Mouse (Mus musculus) hindbrain, embryonic 13.5 days (tissue): Measurements from ENCODE around the gene Slc25a11. TPM values are rescaled to one million over a fixed set of nuclear protein-coding genes. Genes with fewer than 3 reads are reported as not detected.

Source experiments
- ATAC-seq: fragments of 200-750 bp; cut with Nextera tagmentation; 2 replicates; pipeline ENCODE4 v1.8.0; 2017; ENCODE audit warnings: moderate TSS enrichment; ENCODE audit not compliant: low FRiP score
- H3K27ac ChIP-seq: fragments of 300-500 bp; sonication (generic); 2 replicates; pipeline ENCODE4 v1.5.1; 2015; ENCODE audit warnings: inconsistent platforms, mild to moderate bottlenecking, moderate library complexity
- H3K27me3 ChIP-seq: fragments of 300-500 bp; sonication (generic); 2 replicates; pipeline ENCODE4 v1.6.1; 2015; ENCODE audit warnings: mild to moderate bottlenecking, inconsistent platforms
- H3K36me3 ChIP-seq: fragments of 300-500 bp; sonication (generic); 2 replicates; pipeline ENCODE4 v1.6.1; 2015; ENCODE audit warnings: mild to moderate bottlenecking, inconsistent platforms
- H3K4me1 ChIP-seq: fragments of 300-500 bp; sonication (generic); replicated peaks from 2 replicates; pipeline ENCODE4 v1.6.1; 2015; ENCODE audit warnings: inconsistent platforms
- H3K4me2 ChIP-seq: fragments of 300-500 bp; sonication (generic); 2 replicates; pipeline ENCODE4 v1.6.1; 2015; ENCODE audit warnings: inconsistent platforms, mild to moderate bottlenecking, moderate library complexity
- H3K4me3 ChIP-seq: fragments of 300-500 bp; sonication (generic); 2 replicates; pipeline ENCODE4 v1.5.1; 2015; ENCODE audit warnings: mild to moderate bottlenecking, inconsistent platforms
- H3K9ac ChIP-seq: fragments of 300-500 bp; sonication (generic); 2 replicates; pipeline ENCODE4 v1.6.1; 2015; ENCODE audit warnings: mild to moderate bottlenecking, inconsistent platforms
- H3K9me3 ChIP-seq: fragments of 300-500 bp; sonication (generic); 2 replicates; pipeline ENCODE4 v1.6.1; 2016; ENCODE audit warnings: inconsistent platforms
- WGBS: fragments of 180-500 bp; shearing (Covaris S2); methylation state at CpG from one replicate; pipeline ENCODE4 v1.1.7; 2015; 5-methylcytosine and 5-hydroxymethylcytosine counted together
- polyA plus RNA-seq: library from polyadenylated mRNA; unstranded; fragments of >200 nt; fragmentation: Nextera tagmentation; extraction: Ambion mirVana; gene quantifications from 2 replicates; pipeline ENCODE4 v1.2.1, GENCODE M21; 2015

Gene Slc25a11
- 159 and 173 TPM in 2 replicates for polyA plus RNA-seq

DNA sequence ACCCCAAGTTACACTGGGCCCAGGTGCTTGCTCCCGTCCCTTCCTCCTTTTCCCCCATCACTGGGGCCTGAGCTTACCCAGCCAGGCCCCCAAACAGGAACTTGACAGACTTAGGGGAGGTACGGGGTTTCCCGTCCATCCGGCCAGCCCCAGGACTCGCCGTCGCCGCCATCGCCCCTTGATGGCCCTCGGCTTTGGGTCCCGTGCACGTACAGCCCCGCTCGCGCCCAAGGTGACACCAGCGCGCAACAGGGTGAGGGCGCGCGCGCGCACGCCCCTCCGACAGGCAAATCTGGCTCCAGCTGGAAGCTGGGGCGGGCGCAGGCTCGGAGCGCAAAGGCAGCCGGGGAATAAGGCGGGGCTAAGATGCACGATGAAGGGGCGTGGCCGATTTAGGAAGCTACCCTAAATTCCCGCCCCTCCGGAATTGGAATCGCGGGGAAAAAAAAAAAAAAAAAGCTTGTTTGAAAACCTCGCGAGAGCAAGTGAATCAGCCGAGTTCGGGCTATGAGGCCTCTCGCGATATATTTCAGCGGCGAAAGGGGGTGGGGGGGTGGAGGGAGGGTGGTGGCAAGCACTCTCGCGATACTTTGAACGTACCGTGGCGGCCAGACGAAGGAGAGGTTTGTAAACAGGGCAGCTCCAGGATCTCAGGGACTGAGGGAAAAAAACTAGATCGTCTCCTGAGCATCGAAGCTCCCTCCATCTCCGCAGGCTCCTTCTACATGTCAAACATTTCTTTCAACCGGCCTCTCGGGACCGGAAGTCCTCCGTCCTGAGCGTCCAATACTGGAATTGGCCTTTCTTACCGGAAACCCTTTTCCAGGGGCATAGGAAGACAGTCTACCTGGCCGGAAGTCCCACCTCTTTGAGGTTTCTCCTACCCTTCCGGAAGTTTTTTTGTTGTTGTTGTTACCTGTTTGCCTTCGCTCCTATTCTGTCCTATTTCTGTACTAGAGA is at the start of gene Slc25a11, which contains the start of gene Rnf167:
Gene Slc25a11 (minus strand): TSS at position 789 of the 960 bp plus-strand sequence.
Gene Rnf167 (plus strand): TSS at position 545 of the 960 bp plus-strand sequence.
- 0% methylated on average over 63 of the region's 63 CpGs for WGBS
- Histone ChIP-seq H3K9me3 (no peaks in the 10 kb centered on the region), H3K27me3 (no peaks in the 10 kb centered on the region), H3K36me3 (peaks cover 65% of the 10 kb centered on the region), H3K4me2 (peak within 1 kb of the TSS; percentile 99), H3K9ac (peak within 1 kb of the TSS; percentile 95), H3K4me1 (peaks cover 60% of the 10 kb centered on the region), H3K27ac (peak within 1 kb of the TSS; percentile 96), H3K4me3 (peak within 1 kb of the TSS; percentile 86)
- peak; percentile 92 for ATAC-seq

DNA sequence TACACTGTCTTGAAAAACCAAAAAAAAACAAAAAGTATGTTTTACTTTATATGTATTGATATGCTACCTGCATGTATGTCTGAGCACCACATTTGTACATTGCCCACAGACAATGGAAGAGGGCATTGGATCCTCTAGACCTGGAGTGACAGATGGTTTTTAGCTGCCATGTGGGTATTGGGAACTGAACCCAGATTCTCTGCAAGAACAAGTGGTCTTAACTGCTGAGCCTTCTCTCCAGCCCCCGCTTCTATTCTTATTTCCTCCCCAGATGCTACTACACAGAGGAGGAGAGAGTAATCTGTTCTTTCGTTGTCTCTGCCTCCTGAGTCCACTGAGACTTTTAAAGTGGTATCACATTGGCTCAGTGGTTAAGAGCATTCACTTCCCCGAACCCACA is 46.2 kb upstream of the Slc25a11 start:
- 70% methylated on average over 3 of the region's 3 CpGs for WGBS
- Histone ChIP-seq H3K27ac (no peak overlapping the region), H3K36me3 (no peaks in the 10 kb centered on the region), H3K4me3 (no peak overlapping the region), H3K9ac (no peak overlapping the region), H3K4me2 (no peak overlapping the region), H3K27me3 (no peaks in the 10 kb centered on the region), H3K4me1 (peaks cover 7% of the 10 kb centered on the region), H3K9me3 (no peaks in the 10 kb centered on the region)
- no peak for ATAC-seq

GRCm38 (mm10) chr11:70689578-70689977 is 42.3 kb upstream of the Slc25a11 start:
- H3K4me3 ChIP-seq = no peak overlapping the region
- H3K4me2 ChIP-seq = no peak overlapping the region
- 67% methylated on average over 4 of the region's 4 CpGs for WGBS
- no peak for ATAC-seq
- peaks cover 14% of the 10 kb centered on the region for H3K36me3 ChIP-seq
- no peak overlapping the region for H3K9ac ChIP-seq
- no peak overlapping the region for H3K27ac ChIP-seq
- H3K9me3 ChIP-seq = no peaks in the 10 kb centered on the region
- H3K4me1 ChIP-seq = peaks cover 27% of the 10 kb centered on the region
- H3K27me3 ChIP-seq = no peaks in the 10 kb centered on the region

GRCm38 (mm10) chr11:70688372-70688771 is 41.1 kb upstream of the Slc25a11 start:
- Histone ChIP-seq H3K4me3 (peak overlapping the region; percentile 83), H3K36me3 (peaks cover 25% of the 10 kb centered on the region), H3K27ac (peak overlapping the region; percentile 88), H3K4me2 (peak overlapping the region; percentile 86), H3K9me3 (no peaks in the 10 kb centered on the region), H3K4me1 (peaks cover 27% of the 10 kb centered on the region), H3K27me3 (no peaks in the 10 kb centered on the region), H3K9ac (peak overlapping the region; percentile 88)
- WGBS = 11% methylated on average over 8 of the region's 8 CpGs
- peak; percentile 12; the same call in 1 of the 2 replicates for ATAC-seq

GRCm38 (mm10) chr11:70687601-70688199 is 40.4 kb upstream of the Slc25a11 start, which contains the start of gene Camta2:
Gene Camta2 (minus strand): TSS chr11:70688105.
- Histone ChIP-seq H3K36me3 (peaks cover 32% of the 10 kb centered on the region), H3K9me3 (no peaks in the 10 kb centered on the region), H3K9ac (peak within 1 kb of the TSS; percentile 88), H3K4me1 (peaks cover 29% of the 10 kb centered on the region), H3K27ac (peak within 1 kb of the TSS; percentile 88), H3K4me2 (peak within 1 kb of the TSS; percentile 86), H3K4me3 (peak within 1 kb of the TSS; percentile 83), H3K27me3 (no peaks in the 10 kb centered on the region)
- ATAC-seq = peak; percentile 83
- WGBS = under 1% methylated on average over 46 of the region's 55 CpGs

- Histone ChIP-seq H3K9me3 (no peaks in the 10 kb centered on the region), H3K9ac (peak overlapping the region; percentile 88)
Observed at GRCm38 (mm10) chr11:70686901-70687566, 39.8 kb upstream of the Slc25a11 start.

GRCm38 (mm10) chr11:70683640-70684039 is 36.4 kb upstream of the Slc25a11 start:
- no peak overlapping the region for H3K4me3 ChIP-seq
- H3K27ac ChIP-seq = no peak overlapping the region
- H3K27me3 ChIP-seq = no peaks in the 10 kb centered on the region
- H3K4me2 ChIP-seq = no peak overlapping the region
- peaks cover 40% of the 10 kb centered on the region for H3K4me1 ChIP-seq
- 96% methylated on average over 5 of the region's 5 CpGs for WGBS
- H3K9ac ChIP-seq = no peak overlapping the region
- H3K36me3 ChIP-seq = peaks cover 63% of the 10 kb centered on the region
- no peak for ATAC-seq
- H3K9me3 ChIP-seq = no peaks in the 10 kb centered on the region

More at GRCm38 (mm10) chr11:70686901-70687566, 39.8 kb upstream of the Slc25a11 start:
- WGBS = 4% methylated on average over 16 of the region's 16 CpGs
- ATAC-seq = peak; percentile 61
- H3K27ac ChIP-seq = peak overlapping the region; percentile 88
- H3K4me3 ChIP-seq = peak overlapping the region; percentile 83
- no peaks in the 10 kb centered on the region for H3K27me3 ChIP-seq
- peaks cover 35% of the 10 kb centered on the region for H3K4me1 ChIP-seq
- H3K36me3 ChIP-seq = peaks cover 39% of the 10 kb centered on the region
- H3K4me2 ChIP-seq = peak overlapping the region; percentile 86

- Histone ChIP-seq H3K4me3 (no peak overlapping the region), H3K36me3 (peaks cover 71% of the 10 kb centered on the region), H3K4me1 (peaks cover 29% of the 10 kb centered on the region), H3K9ac (peak overlapping the region; percentile 49; the same call in 1 of the 2 replicates), H3K9me3 (no peaks in the 10 kb centered on the region), H3K4me2 (peak overlapping the region; percentile 17), H3K27ac (peak overlapping the region; percentile 78), H3K27me3 (no peaks in the 10 kb centered on the region)
- peak; percentile 69 for ATAC-seq
- WGBS = 15% methylated on average over 11 of the region's 11 CpGs
Observed at GRCm38 (mm10) chr11:70681897-70682581, 34.8 kb upstream of the Slc25a11 start.

DNA sequence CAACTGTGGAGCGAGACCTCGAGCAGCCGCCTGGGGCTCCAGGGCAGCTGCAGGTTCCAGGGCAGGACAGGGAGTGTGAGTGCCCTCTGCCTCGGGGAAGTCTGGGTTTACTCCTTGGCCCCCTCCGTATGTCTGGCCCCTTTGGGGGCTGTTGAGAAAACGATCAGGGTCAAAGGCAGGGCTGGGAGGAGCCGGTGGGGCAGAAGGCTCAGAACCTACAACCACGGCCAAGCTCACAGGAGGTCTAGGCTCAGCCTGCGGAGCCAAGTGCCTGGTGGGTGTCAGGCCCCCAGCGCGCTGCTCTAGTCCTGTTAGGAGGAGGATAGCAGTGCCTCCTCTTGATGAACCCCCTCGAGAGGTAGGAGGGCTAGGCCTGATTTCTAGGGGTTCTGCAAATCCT is 33.9 kb upstream of the Slc25a11 start:
- WGBS = 64% methylated on average over 12 of the region's 12 CpGs
- H3K4me1 ChIP-seq = peaks cover 20% of the 10 kb centered on the region
- H3K9me3 ChIP-seq = no peaks in the 10 kb centered on the region
- peak overlapping the region; percentile 9; the same call in 1 of the 2 replicates for H3K27ac ChIP-seq
- H3K27me3 ChIP-seq = no peaks in the 10 kb centered on the region
- H3K36me3 ChIP-seq = peaks cover 80% of the 10 kb centered on the region
- 0 out of 2 replicates have a peak overlapping the region, but pooled peaks have one; percentile 29 for H3K9ac ChIP-seq
- no peak overlapping the region for H3K4me2 ChIP-seq
- H3K4me3 ChIP-seq = no peak overlapping the region
- ATAC-seq = no peak

GRCm38 (mm10) chr11:70679894-70680293 is 32.6 kb upstream of the Slc25a11 start:
- H3K4me2 ChIP-seq = no peak overlapping the region
- WGBS = 87% methylated on average over 8 of the region's 8 CpGs
- H3K27ac ChIP-seq = no peak overlapping the region
- H3K9ac ChIP-seq = no peak overlapping the region
- no peak overlapping the region for H3K4me3 ChIP-seq
- ATAC-seq = no peak
- H3K9me3 ChIP-seq = no peaks in the 10 kb centered on the region
- H3K4me1 ChIP-seq = peaks cover 19% of the 10 kb centered on the region
- H3K36me3 ChIP-seq = peaks cover 82% of the 10 kb centered on the region
- H3K27me3 ChIP-seq = no peaks in the 10 kb centered on the region

DNA sequence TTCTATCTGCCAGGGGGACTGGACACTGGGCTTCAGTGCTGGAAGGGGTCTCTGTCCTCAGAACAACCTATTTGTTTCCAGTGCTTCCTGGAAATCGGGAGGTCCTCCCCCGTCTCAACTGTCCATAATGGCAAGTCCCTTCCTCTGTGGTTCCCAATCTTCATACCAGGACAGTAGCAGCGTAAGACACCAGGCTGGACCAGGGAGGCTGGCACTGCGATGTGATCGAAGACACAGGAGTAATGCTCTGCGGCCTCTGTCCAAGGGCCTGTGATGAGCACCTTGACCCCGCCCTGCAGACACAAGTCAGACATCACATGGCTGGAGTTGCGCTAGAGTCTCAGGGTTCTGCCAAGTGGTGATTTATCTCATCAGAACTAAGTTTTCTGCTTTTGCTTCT is 32.1 kb upstream of the Slc25a11 start:
- Histone ChIP-seq H3K27me3 (no peaks in the 10 kb centered on the region), H3K4me3 (no peak overlapping the region), H3K4me2 (no peak overlapping the region), H3K36me3 (peaks cover 80% of the 10 kb centered on the region), H3K9ac (no peak overlapping the region), H3K9me3 (no peaks in the 10 kb centered on the region), H3K27ac (no peak overlapping the region), H3K4me1 (peaks cover 19% of the 10 kb centered on the region)
- WGBS = 96% methylated on average over 8 of the region's 8 CpGs
- ATAC-seq = no peak
